Mouse (Mus musculus): ENCODE results near the gene Enpp3. TPM values are rescaled to one million over a fixed set of nuclear protein-coding genes. Genes with fewer than 3 reads are reported as not detected.
A peak's percentile ranks its signal among the peaks of the same experiment; 100 is the strongest.

Gene Enpp3
- polyA plus RNA-seq (2012; rRNA removed) (1.9 and 2.2 TPM in 2 replicates), polyA plus RNA-seq (2014; fragmentation: Nextera tagmentation; extraction: Ambion mirVana) (3.2 and 3.4 TPM in 2 replicates)

DNA sequence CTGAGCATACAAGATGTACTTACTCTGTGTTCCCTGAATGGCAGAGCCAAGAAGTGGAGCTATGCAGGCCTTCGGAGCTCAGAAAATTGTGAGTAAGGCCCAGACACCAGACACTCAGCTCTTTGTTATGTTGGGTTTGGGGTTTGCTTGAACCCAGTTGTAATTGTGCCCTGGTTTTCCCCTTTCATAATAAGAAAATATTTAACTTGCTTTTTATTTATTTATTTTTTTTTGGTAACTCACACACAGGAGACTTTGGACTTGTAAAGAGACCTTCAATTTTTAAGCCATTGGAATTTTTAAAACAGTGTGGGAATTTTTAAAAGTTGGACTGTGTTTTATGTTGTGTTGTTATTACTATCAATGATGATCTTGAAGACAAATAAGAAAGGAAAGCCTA is at the start of gene Enpp3:
Enpp3 (minus strand) TSS at position 148 of the 400 bp plus-strand sequence.
- TF ChIP-seq CTCF (IDR thresholded peaks at IDR 0.05; ENCODE audit: low read depth) (no peak), EP300 (IDR thresholded peaks at IDR 0.05; ENCODE audit: low read depth) (no peak)
- H3K4me1 ChIP-seq (replicated peaks; ENCODE audit: control insufficient read depth in 2 of 2, insufficient read depth in 2 of 2, low read length in 1 of 2) = peaks cover 6 to 8% of the 10 kb centered on the region in 2 experiments; a peak in 3 of 4 replicates
- 75% methylated on average over 1 of the region's 1 CpGs for WGBS (ENCODE audit: insufficient replicate concordance)
- no peak for ATAC-seq (ENCODE audit: insufficient read depth)
- no peak for DNase-seq (ENCODE audit: low read depth in 3 of 3, low spot score in 3 of 3)
- H3K36me3 ChIP-seq (replicated peaks; ENCODE audit: control insufficient read depth, insufficient read depth, low read depth) = no peaks in the 10 kb centered on the region
- no peak within 1 kb of the TSS for H3K9ac ChIP-seq (replicated peaks)
- no peaks in the 10 kb centered on the region for H3K9me3 ChIP-seq (ENCODE audit: control insufficient read depth, low read length)
- no peaks in the 10 kb centered on the region; the same call in 1 of the 2 replicates for H3K27me3 ChIP-seq (ENCODE audit: control insufficient read depth, insufficient read depth, low read length)
- H3K4me3 ChIP-seq (ENCODE audit: insufficient read depth in 1 of 2, low read depth in 2 of 2, low read length in 2 of 2) = no peak within 1 kb of the TSS
- no peak within 1 kb of the TSS for H3K4me2 ChIP-seq (ENCODE audit: low read depth)
- no peak within 1 kb of the TSS for H3K27ac ChIP-seq

GRCm38 (mm10) chr10:24888343-24888742 is 45.7 kb upstream of the Enpp3 start:
- Histone ChIP-seq H3K4me3 (ENCODE audit: insufficient read depth in 1 of 2, low read depth in 2 of 2, low read length in 2 of 2) (no peak overlapping the region), H3K9me3 (ENCODE audit: control insufficient read depth, low read length) (no peaks in the 10 kb centered on the region), H3K27ac (no peak overlapping the region), H3K4me2 (ENCODE audit: low read depth) (no peak overlapping the region), H3K9ac (replicated peaks) (no peak overlapping the region), H3K27me3 (ENCODE audit: control insufficient read depth, insufficient read depth, low read length) (no peaks in the 10 kb centered on the region), H3K36me3 (replicated peaks; ENCODE audit: control insufficient read depth, insufficient read depth, low read depth) (peaks cover 36% of the 10 kb centered on the region), H3K4me1 (replicated peaks; ENCODE audit: control insufficient read depth in 2 of 2, insufficient read depth in 2 of 2, low read length in 1 of 2) (no peaks in the 10 kb centered on the region)
- DNase-seq (ENCODE audit: low read depth in 3 of 3, low spot score in 3 of 3) = no peak
- WGBS (ENCODE audit: insufficient replicate concordance) = 89% methylated on average over 7 of the region's 7 CpGs
- TF ChIP-seq CTCF (IDR thresholded peaks at IDR 0.05; ENCODE audit: low read depth) (no peak), EP300 (IDR thresholded peaks at IDR 0.05; ENCODE audit: low read depth) (no peak)
- ATAC-seq (ENCODE audit: insufficient read depth) = no peak

GRCm38 (mm10) chr10:24886008-24886407 is 43.4 kb upstream of the Enpp3 start:
- DNase-seq (ENCODE audit: low read depth in 3 of 3, low spot score in 3 of 3) (no peak), ATAC-seq (ENCODE audit: insufficient read depth) (no peak)
- peaks cover 38% of the 10 kb centered on the region for H3K36me3 ChIP-seq (replicated peaks; ENCODE audit: control insufficient read depth, insufficient read depth, low read depth)
- H3K4me1 ChIP-seq (replicated peaks; ENCODE audit: control insufficient read depth in 2 of 2, insufficient read depth in 2 of 2, low read length in 1 of 2) = no peaks in the 10 kb centered on the region
- no peak overlapping the region for H3K4me3 ChIP-seq (ENCODE audit: insufficient read depth in 1 of 2, low read depth in 2 of 2, low read length in 2 of 2)
- H3K9me3 ChIP-seq (ENCODE audit: control insufficient read depth, low read length) = no peaks in the 10 kb centered on the region
- no peak overlapping the region for H3K27ac ChIP-seq
- no peak overlapping the region for H3K9ac ChIP-seq (replicated peaks)
- WGBS (ENCODE audit: insufficient replicate concordance) = 73% methylated on average over 9 of the region's 9 CpGs
- no peaks in the 10 kb centered on the region for H3K27me3 ChIP-seq (ENCODE audit: control insufficient read depth, insufficient read depth, low read length)
- no peak overlapping the region for H3K4me2 ChIP-seq (ENCODE audit: low read depth)
- TF ChIP-seq CTCF (IDR thresholded peaks at IDR 0.05; ENCODE audit: low read depth) = peak; percentile 67
- TF ChIP-seq EP300 (IDR thresholded peaks at IDR 0.05; ENCODE audit: low read depth) = no peak

- DNase-seq (ENCODE audit: low read depth in 3 of 3, low spot score in 3 of 3) = no peak
- Histone ChIP-seq H3K36me3 (replicated peaks; ENCODE audit: control insufficient read depth, insufficient read depth, low read depth) (peaks cover 27% of the 10 kb centered on the region), H3K9ac (replicated peaks) (no peak overlapping the region), H3K4me2 (ENCODE audit: low read depth) (no peak overlapping the region), H3K27ac (no peak overlapping the region), H3K27me3 (ENCODE audit: control insufficient read depth, insufficient read depth, low read length) (no peaks in the 10 kb centered on the region), H3K4me3 (ENCODE audit: insufficient read depth in 1 of 2, low read depth in 2 of 2, low read length in 2 of 2) (no peak overlapping the region), H3K4me1 (replicated peaks; ENCODE audit: control insufficient read depth in 2 of 2, insufficient read depth in 2 of 2, low read length in 1 of 2) (no peaks in the 10 kb centered on the region), H3K9me3 (ENCODE audit: control insufficient read depth, low read length) (no peaks in the 10 kb centered on the region)
- no peak for TF ChIP-seq EP300 (IDR thresholded peaks at IDR 0.05; ENCODE audit: low read depth)
- peak; percentile 62 for TF ChIP-seq CTCF (IDR thresholded peaks at IDR 0.05; ENCODE audit: low read depth)
- WGBS (ENCODE audit: insufficient replicate concordance) = 66% methylated on average over 4 of the region's 4 CpGs
- ATAC-seq (ENCODE audit: insufficient read depth) = no peak
These were observed 31.0 kb upstream of the Enpp3 start for GRCm38 (mm10) chr10:24873624-24874023.

- no peaks in the 10 kb centered on the region for H3K9me3 ChIP-seq (ENCODE audit: control insufficient read depth, low read length)
- under 1% methylated on average over 36 of the region's 36 CpGs for WGBS (ENCODE audit: insufficient replicate concordance)
- peak within 1 kb of the TSS; percentile 84 for H3K4me2 ChIP-seq (ENCODE audit: low read depth)
- peak within 1 kb of the TSS; percentile 93 for H3K9ac ChIP-seq (replicated peaks)
- no peaks in the 10 kb centered on the region for H3K27me3 ChIP-seq (ENCODE audit: control insufficient read depth, insufficient read depth, low read length)
- no peaks in the 10 kb centered on the region; the same call in 1 of the 2 replicates for H3K36me3 ChIP-seq (replicated peaks; ENCODE audit: control insufficient read depth, insufficient read depth, low read depth)
- peak; percentile 100 for ATAC-seq (ENCODE audit: insufficient read depth)
- DNase-seq (ENCODE audit: low read depth in 3 of 3, low spot score in 3 of 3) = peak; percentile 92 to 94 (median 93)
- H3K4me1 ChIP-seq (replicated peaks; ENCODE audit: control insufficient read depth in 2 of 2, insufficient read depth in 2 of 2, low read length in 1 of 2) = no peaks in the 10 kb centered on the region
- peak within 1 kb of the TSS; percentile 90 to 99 for H3K4me3 ChIP-seq (ENCODE audit: insufficient read depth in 1 of 2, low read depth in 2 of 2, low read length in 2 of 2)
- TF ChIP-seq EP300 (IDR thresholded peaks at IDR 0.05; ENCODE audit: low read depth) (no peak), CTCF (IDR thresholded peaks at IDR 0.05; ENCODE audit: low read depth) (peak; percentile 99)
- peak within 1 kb of the TSS; percentile 37 for H3K27ac ChIP-seq
These were observed 27.2 kb upstream of the Enpp3 start, which contains the start of gene Med23 for GRCm38 (mm10) chr10:24869760-24870290. TSS of gene Med23 (plus strand) at chr10:24869986.
